Mouse (Mus musculus): Measurements from ENCODE around the gene Olfr248. TPM values are rescaled to one million over a fixed set of nuclear protein-coding genes. Genes with fewer than 3 reads are reported as not detected.

Gene Olfr248
- polyA plus RNA-seq, 1 experiment from 2014 or later, result not detected

Other genes starting within 250 kb of the Olfr248 start
- not detected in 2 replicates for gene Olfr420, start 235.4 kb upstream of the Olfr248 start, polyA plus RNA-seq (2016; fragmentation: Nextera tagmentation; extraction: Ambion mirVana)
- 1.4 TPM in 2 replicates for gene Spta1, start 218.3 kb upstream of the Olfr248 start, polyA plus RNA-seq (2016; fragmentation: Nextera tagmentation; extraction: Ambion mirVana)
- gene Olfr419, start 139.0 kb upstream of the Olfr248 start, polyA plus RNA-seq (2016; fragmentation: Nextera tagmentation; extraction: Ambion mirVana), result not detected in 2 replicates
- not detected in 2 replicates for gene Mptx1, start 60.5 kb upstream of the Olfr248 start, polyA plus RNA-seq (2016; fragmentation: Nextera tagmentation; extraction: Ambion mirVana)
- not detected in 2 replicates for gene Olfr417, start 25.9 kb upstream of the Olfr248 start, polyA plus RNA-seq (2016; fragmentation: Nextera tagmentation; extraction: Ambion mirVana)
- gene Olfr414, start 33.0 kb downstream of the Olfr248 start, polyA plus RNA-seq (2016; fragmentation: Nextera tagmentation; extraction: Ambion mirVana), result not detected in 2 replicates
- not detected in 2 replicates for gene Olfr220, start 51.0 kb downstream of the Olfr248 start, polyA plus RNA-seq (2016; fragmentation: Nextera tagmentation; extraction: Ambion mirVana)
- 0.73 and 1.2 TPM in 2 replicates for gene Fmn2, start 110.8 kb downstream of the Olfr248 start, polyA plus RNA-seq (2016; fragmentation: Nextera tagmentation; extraction: Ambion mirVana)

Data from limb, embryonic 10.5 days (tissue).